Mouse (Mus musculus) neural tube, embryonic 15.5 days (tissue): ENCODE measurements at regions not wholly inside any gene's neighbourhood (a gene's known extent, or its start where the extent isn't known, plus 50 kb on each side); places are given as distances from the start of the nearest gene placed in this dataset.

Experiments
- ATAC-seq: fragments of 200-750 bp; cut with Nextera tagmentation; 2 replicates; pipeline ENCODE4 v1.8.0; 2017; ENCODE audit warnings: mild to moderate bottlenecking, moderate TSS enrichment, moderate library complexity; ENCODE audit not compliant: low FRiP score
- H3K27ac ChIP-seq: fragments of 300-500 bp; sonication (generic); replicated peaks from 2 replicates; pipeline ENCODE4 v1.5.1; 2015; ENCODE audit warnings: mild to moderate bottlenecking, inconsistent platforms
- H3K27me3 ChIP-seq: fragments of 300-500 bp; sonication (generic); replicated peaks from 2 replicates; pipeline ENCODE4 v1.6.1; 2015; ENCODE audit warnings: inconsistent platforms
- H3K36me3 ChIP-seq: fragments of 300-500 bp; sonication (generic); 2 replicates; pipeline ENCODE4 v1.6.1; 2015; ENCODE audit warnings: inconsistent platforms
- H3K4me1 ChIP-seq: fragments of 300-500 bp; sonication (generic); 2 replicates; pipeline ENCODE4 v1.6.1; 2015; ENCODE audit warnings: inconsistent platforms
- H3K4me2 ChIP-seq: fragments of 300-500 bp; sonication (generic); 2 replicates; pipeline ENCODE4 v1.6.1; 2015; ENCODE audit warnings: inconsistent platforms, mild to moderate bottlenecking, moderate library complexity
- H3K4me3 ChIP-seq: fragments of 300-500 bp; sonication (generic); replicated peaks from 2 replicates; pipeline ENCODE4 v1.5.1; 2015; ENCODE audit warnings: mild to moderate bottlenecking, inconsistent platforms
- H3K9ac ChIP-seq: fragments of 300-500 bp; sonication (generic); replicated peaks from 2 replicates; pipeline ENCODE4 v1.6.1; 2015; ENCODE audit warnings: mild to moderate bottlenecking, inconsistent platforms
- H3K9me3 ChIP-seq: fragments of 300-500 bp; sonication (generic); replicated peaks from 2 replicates; pipeline ENCODE4 v1.6.1; 2016; ENCODE audit warnings: inconsistent platforms
- WGBS: fragments of 180-500 bp; shearing (Covaris S2); methylation state at CpG from one replicate; pipeline ENCODE4 v1.1.7; 2015; ENCODE audit warnings: mixed read lengths; 5-methylcytosine and 5-hydroxymethylcytosine counted together

- H3K9ac ChIP-seq, result no peak overlapping the region
- ATAC-seq, result no peak
- H3K27me3 ChIP-seq, result no peaks in the 10 kb centered on the region
- H3K9me3 ChIP-seq, result no peaks in the 10 kb centered on the region
- H3K4me2 ChIP-seq, result no peak overlapping the region
- 53% methylated on average over 7 of the region's 7 CpGs for WGBS
- H3K4me3 ChIP-seq, result no peak overlapping the region
- no peaks in the 10 kb centered on the region for H3K4me1 ChIP-seq
- H3K36me3 ChIP-seq, result no peaks in the 10 kb centered on the region
- H3K27ac ChIP-seq, result no peak overlapping the region
Measured at GRCm38 (mm10) chr12:71512915-71513612, 203.4 kb downstream of the Dact1 start.

DNA sequence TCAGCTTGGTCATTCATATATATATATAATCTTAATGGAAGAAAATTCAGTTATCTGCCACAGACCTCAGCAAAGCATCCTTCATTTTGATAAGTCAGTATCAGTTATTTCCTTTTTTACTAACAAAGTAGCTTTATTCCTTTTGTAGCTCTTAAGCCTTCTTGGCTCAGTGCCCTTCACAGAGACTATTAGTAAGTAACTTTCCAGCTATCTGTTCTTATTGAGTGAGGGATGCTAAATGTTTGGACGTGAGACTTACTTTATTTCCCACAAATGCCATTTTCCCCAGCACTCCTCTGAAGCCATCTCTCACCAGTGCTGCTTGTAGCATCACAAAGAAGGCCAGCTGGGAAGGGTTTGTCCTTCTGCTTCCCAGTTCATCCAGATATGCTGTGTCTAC is 209.8 kb downstream of the Dact1 start:
- H3K27me3 ChIP-seq, result no peaks in the 10 kb centered on the region
- no peak for ATAC-seq
- H3K9ac ChIP-seq, result no peak overlapping the region
- no peaks in the 10 kb centered on the region for H3K36me3 ChIP-seq
- H3K4me2 ChIP-seq, result no peak overlapping the region
- no peaks in the 10 kb centered on the region for H3K9me3 ChIP-seq
- 71% methylated on average over 1 of the region's 1 CpGs for WGBS
- no peak overlapping the region for H3K27ac ChIP-seq
- no peak overlapping the region for H3K4me3 ChIP-seq
- H3K4me1 ChIP-seq, result 0 out of 2 replicates have a peak, but pooled peaks cover 8% of the 10 kb centered on the region

- no peaks in the 10 kb centered on the region for H3K36me3 ChIP-seq
- 88% methylated on average over 3 of the region's 3 CpGs for WGBS
- no peak overlapping the region for H3K9ac ChIP-seq
- H3K27ac ChIP-seq, result no peak overlapping the region
- no peak overlapping the region for H3K4me3 ChIP-seq
- no peaks in the 10 kb centered on the region for H3K9me3 ChIP-seq
- no peak overlapping the region for H3K4me2 ChIP-seq
- peaks cover 15% of the 10 kb centered on the region; the same call in 1 of the 2 replicates for H3K4me1 ChIP-seq
- ATAC-seq, result no peak
- H3K27me3 ChIP-seq, result no peaks in the 10 kb centered on the region
Measured at GRCm38 (mm10) chr12:71521936-71522335, 212.3 kb downstream of the Dact1 start.

GRCm38 (mm10) chr12:71522451-71522850 is 212.8 kb downstream of the Dact1 start:
- no peak overlapping the region for H3K4me2 ChIP-seq
- no peaks in the 10 kb centered on the region for H3K27me3 ChIP-seq
- H3K27ac ChIP-seq, result 0 out of 2 replicates have a peak overlapping the region, but pooled peaks have one; percentile 25
- no peak overlapping the region for H3K9ac ChIP-seq
- no peak overlapping the region for H3K4me3 ChIP-seq
- 66% methylated on average over 5 of the region's 5 CpGs for WGBS
- H3K4me1 ChIP-seq, result peaks cover 15% of the 10 kb centered on the region; the same call in 1 of the 2 replicates
- H3K36me3 ChIP-seq, result no peaks in the 10 kb centered on the region
- ATAC-seq, result no peak
- no peaks in the 10 kb centered on the region for H3K9me3 ChIP-seq

GRCm38 (mm10) chr12:71524156-71524555 is 214.5 kb downstream of the Dact1 start:
- Histone ChIP-seq H3K9me3 (no peaks in the 10 kb centered on the region), H3K27ac (no peak overlapping the region), H3K27me3 (no peaks in the 10 kb centered on the region), H3K9ac (no peak overlapping the region), H3K4me3 (no peak overlapping the region), H3K4me1 (peaks cover 15% of the 10 kb centered on the region; the same call in 1 of the 2 replicates), H3K36me3 (no peaks in the 10 kb centered on the region), H3K4me2 (no peak overlapping the region)
- 35% methylated on average over 6 of the region's 6 CpGs for WGBS
- no peak for ATAC-seq

- peaks cover 15% of the 10 kb centered on the region; the same call in 1 of the 2 replicates for H3K4me1 ChIP-seq
- H3K9ac ChIP-seq, result no peak overlapping the region
- H3K27ac ChIP-seq, result no peak overlapping the region
- no peaks in the 10 kb centered on the region for H3K27me3 ChIP-seq
- H3K4me2 ChIP-seq, result no peak overlapping the region
- H3K36me3 ChIP-seq, result no peaks in the 10 kb centered on the region
- H3K9me3 ChIP-seq, result no peaks in the 10 kb centered on the region
- 39% methylated on average over 10 of the region's 10 CpGs for WGBS
- ATAC-seq, result no peak
- H3K4me3 ChIP-seq, result no peak overlapping the region
Measured at GRCm38 (mm10) chr12:71525255-71525927, 215.7 kb downstream of the Dact1 start.

DNA sequence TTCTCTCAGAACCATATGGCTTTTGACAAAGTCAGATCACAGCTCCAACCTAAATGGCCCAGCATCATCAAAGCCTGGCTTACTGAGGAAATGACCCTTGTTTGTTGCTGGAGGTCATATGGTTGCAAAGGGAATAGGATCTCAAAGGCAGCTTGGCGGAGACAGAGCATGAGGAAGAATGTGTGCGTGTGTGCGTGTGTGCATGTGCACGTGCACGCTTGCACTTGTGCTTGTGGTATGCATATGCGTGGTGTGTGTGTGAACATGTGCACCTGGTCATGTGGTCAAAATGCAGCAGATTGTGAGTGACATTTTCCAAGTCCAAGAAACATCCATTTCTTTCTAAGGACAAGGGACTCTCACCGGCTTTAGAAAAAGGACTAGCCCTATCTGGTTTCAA is 216.9 kb downstream of the Dact1 start:
- no peak overlapping the region for H3K4me2 ChIP-seq
- no peaks in the 10 kb centered on the region for H3K9me3 ChIP-seq
- H3K36me3 ChIP-seq, result no peaks in the 10 kb centered on the region
- no peaks in the 10 kb centered on the region for H3K27me3 ChIP-seq
- H3K4me3 ChIP-seq, result no peak overlapping the region
- peaks cover 15% of the 10 kb centered on the region; the same call in 1 of the 2 replicates for H3K4me1 ChIP-seq
- ATAC-seq, result no peak
- H3K9ac ChIP-seq, result no peak overlapping the region
- 90% methylated on average over 7 of the region's 7 CpGs for WGBS
- H3K27ac ChIP-seq, result no peak overlapping the region

GRCm38 (mm10) chr12:71532161-71532560 is 222.5 kb downstream of the Dact1 start:
- Histone ChIP-seq H3K4me3 (no peak overlapping the region), H3K36me3 (no peaks in the 10 kb centered on the region), H3K9me3 (no peaks in the 10 kb centered on the region), H3K27ac (peak overlapping the region; percentile 65; the same call in 1 of the 2 replicates), H3K9ac (no peak overlapping the region), H3K4me1 (peaks cover 35% of the 10 kb centered on the region), H3K27me3 (no peaks in the 10 kb centered on the region), H3K4me2 (no peak overlapping the region)
- WGBS, result 42% methylated on average over 3 of the region's 3 CpGs
- ATAC-seq, result no peak

DNA sequence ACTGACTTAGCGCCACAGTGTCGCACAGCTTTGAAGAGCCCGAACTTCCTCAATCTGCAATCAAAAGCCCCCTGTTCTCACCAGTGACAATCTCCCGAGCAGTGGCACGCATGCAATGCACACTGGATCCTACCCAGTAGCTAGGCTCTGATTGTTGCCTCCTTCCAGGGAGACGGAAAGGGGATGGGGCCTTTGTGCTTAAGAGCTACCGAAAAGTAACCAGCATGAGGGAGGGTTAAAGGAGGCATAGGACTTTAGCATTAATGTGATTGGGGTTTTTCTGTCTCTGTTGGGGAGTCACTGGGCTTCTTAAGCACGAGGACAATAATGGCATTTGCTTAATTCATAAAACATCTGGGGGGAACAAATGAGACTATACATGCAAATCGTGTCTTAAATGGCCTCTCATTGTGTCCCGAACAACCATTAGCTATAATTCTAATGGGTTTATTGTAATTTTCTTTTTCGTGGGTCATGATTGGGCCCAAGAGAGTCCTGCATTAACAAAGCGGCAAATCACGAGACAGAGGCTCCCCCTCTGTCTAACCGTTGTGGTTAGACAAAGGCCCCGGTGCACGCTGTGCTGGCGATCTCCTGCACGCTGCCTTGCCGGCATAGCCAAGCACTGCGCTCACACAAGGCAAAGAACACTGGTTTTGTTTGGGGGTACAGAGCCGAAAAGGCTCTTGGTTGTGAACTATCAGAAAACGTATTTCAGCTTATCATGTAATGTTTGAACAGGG is 223.2 kb downstream of the Dact1 start:
- no peak overlapping the region for H3K9ac ChIP-seq
- peak overlapping the region; percentile 65 for H3K27ac ChIP-seq
- H3K4me3 ChIP-seq, result no peak overlapping the region
- no peaks in the 10 kb centered on the region for H3K27me3 ChIP-seq
- H3K4me1 ChIP-seq, result peaks cover 35% of the 10 kb centered on the region
- 18% methylated on average over 22 of the region's 22 CpGs for WGBS
- no peaks in the 10 kb centered on the region for H3K36me3 ChIP-seq
- peak overlapping the region; percentile 20; the same call in 1 of the 2 replicates for H3K4me2 ChIP-seq
- no peaks in the 10 kb centered on the region for H3K9me3 ChIP-seq
- ATAC-seq, result peak; percentile 82

DNA sequence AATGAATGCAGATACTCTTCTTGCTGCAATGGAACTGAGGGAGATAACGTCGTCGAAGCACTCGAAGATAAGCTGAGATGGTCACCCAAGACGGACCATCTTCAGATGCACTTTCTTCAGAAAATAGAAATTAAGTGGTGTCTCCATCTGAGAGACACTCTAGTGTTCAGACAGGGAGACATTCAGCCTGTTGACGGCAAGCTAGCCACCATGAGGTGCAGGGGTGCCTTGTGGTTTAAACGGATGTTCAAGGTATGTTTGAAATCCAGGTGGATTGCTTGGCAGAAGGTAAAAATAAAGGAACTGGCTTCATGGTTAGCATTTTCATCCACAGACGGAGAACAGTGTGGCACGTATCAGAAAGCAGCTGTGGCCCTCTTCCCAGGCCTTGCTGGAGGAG is 224.0 kb downstream of the Dact1 start:
- no peak for ATAC-seq
- peaks cover 35% of the 10 kb centered on the region for H3K4me1 ChIP-seq
- 80% methylated on average over 9 of the region's 9 CpGs for WGBS
- no peaks in the 10 kb centered on the region for H3K36me3 ChIP-seq
- no peak overlapping the region for H3K4me3 ChIP-seq
- H3K27me3 ChIP-seq, result no peaks in the 10 kb centered on the region
- H3K27ac ChIP-seq, result peak overlapping the region; percentile 65
- H3K9me3 ChIP-seq, result no peaks in the 10 kb centered on the region
- H3K4me2 ChIP-seq, result no peak overlapping the region
- no peak overlapping the region for H3K9ac ChIP-seq

DNA sequence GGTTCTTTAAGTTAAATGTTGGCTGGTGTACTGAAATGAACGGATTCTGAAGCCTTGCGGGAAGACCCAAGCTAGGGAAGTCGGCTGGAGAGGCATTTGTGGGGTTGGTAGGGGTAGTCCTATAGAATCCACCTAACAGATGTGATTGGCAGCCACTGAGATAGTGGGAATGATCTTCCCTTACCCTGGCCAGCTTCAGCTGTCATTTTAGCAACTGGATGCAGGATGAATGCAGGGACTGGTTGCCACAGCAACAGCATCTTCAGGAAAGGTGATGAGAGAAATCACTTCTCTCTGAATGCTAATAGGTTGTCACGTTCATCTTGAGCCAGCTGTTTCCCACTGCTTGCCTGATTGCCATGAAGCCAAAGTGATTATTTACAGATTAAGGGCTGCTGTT is 224.5 kb downstream of the Dact1 start:
- H3K9me3 ChIP-seq, result no peaks in the 10 kb centered on the region
- H3K9ac ChIP-seq, result no peak overlapping the region
- peak; percentile 35; the same call in 1 of the 2 replicates for ATAC-seq
- no peak overlapping the region for H3K4me2 ChIP-seq
- H3K36me3 ChIP-seq, result no peaks in the 10 kb centered on the region
- peaks cover 35% of the 10 kb centered on the region for H3K4me1 ChIP-seq
- H3K27me3 ChIP-seq, result no peaks in the 10 kb centered on the region
- WGBS, result 47% methylated on average over 4 of the region's 4 CpGs
- no peak overlapping the region for H3K4me3 ChIP-seq
- peak overlapping the region; percentile 65 for H3K27ac ChIP-seq
